Mouse (Mus musculus) megakaryocyte, adult 5-6 weeks (primary cell): ENCODE measurements around the gene Itpr1. TPM values are rescaled to one million over a fixed set of nuclear protein-coding genes. Genes with fewer than 3 reads are reported as not detected.

ENCODE experiments used
- ATAC-seq: 2 replicates; pipeline ENCODE4 v1.8.0; 2016; ENCODE audit warnings: mild to moderate bottlenecking, inconsistent platforms; ENCODE audit not compliant: poor library complexity, severe bottlenecking
- total RNA-seq, 2 experiments: library from RNA; stranded (forward) in 1 of 2; stranded (reverse) in 1 of 2; fragments of 153-499, 151-499 nt in 1 of 2; fragments of 221-1000, 200-1000 nt in 1 of 2; gene quantifications; 2 replicates each; pipeline versions ENCODE4 v1.2.3 to v1.2.4; 2015 to 2017

Itpr1 gene
- total RNA-seq, 2 experiments from 2014 or later: 55.7 to 127 TPM

- ATAC-seq: no peak
These were observed 25.1 kb downstream of the Itpr1 start for GRCm38 (mm10) chr6:108238011-108238410.

- ATAC-seq: no peak
These were observed 26.2 kb downstream of the Itpr1 start for GRCm38 (mm10) chr6:108239056-108239455.

- no peak for ATAC-seq
These were observed 27.1 kb downstream of the Itpr1 start for GRCm38 (mm10) chr6:108240004-108240403.

- ATAC-seq: no peak
These were observed 27.9 kb downstream of the Itpr1 start for GRCm38 (mm10) chr6:108240754-108241153.

- ATAC-seq: no peak
These were observed 31.7 kb downstream of the Itpr1 start for GRCm38 (mm10) chr6:108244571-108244970.

- ATAC-seq: peak; percentile 75
These were observed 33.6 kb downstream of the Itpr1 start for GRCm38 (mm10) chr6:108246369-108247085.

- ATAC-seq: no peak
These were observed 34.3 kb downstream of the Itpr1 start for GRCm38 (mm10) chr6:108247211-108247610.

GRCm38 (mm10) chr6:108248519-108248918 lies 35.6 kb downstream of the Itpr1 start:
- ATAC-seq: no peak

- ATAC-seq: no peak
These were observed 36.4 kb downstream of the Itpr1 start for GRCm38 (mm10) chr6:108249031-108249917.

- ATAC-seq: no peak
These were observed 37.0 kb downstream of the Itpr1 start for GRCm38 (mm10) chr6:108249918-108250225.

- no peak for ATAC-seq
These were observed 37.5 kb downstream of the Itpr1 start for GRCm38 (mm10) chr6:108250416-108250815.

GRCm38 (mm10) chr6:108252565-108253360 lies 39.9 kb downstream of the Itpr1 start:
- ATAC-seq: no peak

- ATAC-seq: no peak
These were observed 41.5 kb downstream of the Itpr1 start for GRCm38 (mm10) chr6:108254132-108255064.

GRCm38 (mm10) chr6:108255880-108256279 lies 43.0 kb downstream of the Itpr1 start:
- no peak for ATAC-seq

- no peak for ATAC-seq
These were observed 44.3 kb downstream of the Itpr1 start for GRCm38 (mm10) chr6:108257225-108257624.

GRCm38 (mm10) chr6:108258631-108259030 lies 45.7 kb downstream of the Itpr1 start:
- no peak for ATAC-seq

- ATAC-seq: no peak
These were observed 46.8 kb downstream of the Itpr1 start for GRCm38 (mm10) chr6:108259671-108260070.

GRCm38 (mm10) chr6:108261506-108261905 lies 48.6 kb downstream of the Itpr1 start:
- no peak for ATAC-seq

- no peak for ATAC-seq
These were observed 51.3 kb downstream of the Itpr1 start for GRCm38 (mm10) chr6:108264164-108264563.

- no peak for ATAC-seq
These were observed 60.6 kb downstream of the Itpr1 start for GRCm38 (mm10) chr6:108273451-108273850.
